Mouse (Mus musculus): Measurements from ENCODE around the gene Ranbp3l. TPM values are rescaled to one million over a fixed set of nuclear protein-coding genes. Genes with fewer than 3 reads are reported as not detected.

Ranbp3l gene
- total RNA-seq, 2 experiments from 2014 or later: 12.9 TPM; not detected in 1

GRCm38 (mm10) chr15:9068881-9069280, 101.1 kb downstream of the Ranbp3l start:
- no peak for ATAC-seq (replicated peaks; ENCODE audit: low FRiP score, poor library complexity, severe bottlenecking)

- ATAC-seq (replicated peaks; ENCODE audit: low FRiP score, poor library complexity, severe bottlenecking): peak; percentile 33
Observed at GRCm38 (mm10) chr15:9070353-9070752, 102.6 kb downstream of the Ranbp3l start.

GRCm38 (mm10) chr15:9070912-9071555, 103.3 kb downstream of the Ranbp3l start, which contains the start of gene Nadk2:
Gene Nadk2, plus strand, starts transcription at chr15:9071260.
- peak; percentile 83 for ATAC-seq (replicated peaks; ENCODE audit: low FRiP score, poor library complexity, severe bottlenecking)

DNA sequence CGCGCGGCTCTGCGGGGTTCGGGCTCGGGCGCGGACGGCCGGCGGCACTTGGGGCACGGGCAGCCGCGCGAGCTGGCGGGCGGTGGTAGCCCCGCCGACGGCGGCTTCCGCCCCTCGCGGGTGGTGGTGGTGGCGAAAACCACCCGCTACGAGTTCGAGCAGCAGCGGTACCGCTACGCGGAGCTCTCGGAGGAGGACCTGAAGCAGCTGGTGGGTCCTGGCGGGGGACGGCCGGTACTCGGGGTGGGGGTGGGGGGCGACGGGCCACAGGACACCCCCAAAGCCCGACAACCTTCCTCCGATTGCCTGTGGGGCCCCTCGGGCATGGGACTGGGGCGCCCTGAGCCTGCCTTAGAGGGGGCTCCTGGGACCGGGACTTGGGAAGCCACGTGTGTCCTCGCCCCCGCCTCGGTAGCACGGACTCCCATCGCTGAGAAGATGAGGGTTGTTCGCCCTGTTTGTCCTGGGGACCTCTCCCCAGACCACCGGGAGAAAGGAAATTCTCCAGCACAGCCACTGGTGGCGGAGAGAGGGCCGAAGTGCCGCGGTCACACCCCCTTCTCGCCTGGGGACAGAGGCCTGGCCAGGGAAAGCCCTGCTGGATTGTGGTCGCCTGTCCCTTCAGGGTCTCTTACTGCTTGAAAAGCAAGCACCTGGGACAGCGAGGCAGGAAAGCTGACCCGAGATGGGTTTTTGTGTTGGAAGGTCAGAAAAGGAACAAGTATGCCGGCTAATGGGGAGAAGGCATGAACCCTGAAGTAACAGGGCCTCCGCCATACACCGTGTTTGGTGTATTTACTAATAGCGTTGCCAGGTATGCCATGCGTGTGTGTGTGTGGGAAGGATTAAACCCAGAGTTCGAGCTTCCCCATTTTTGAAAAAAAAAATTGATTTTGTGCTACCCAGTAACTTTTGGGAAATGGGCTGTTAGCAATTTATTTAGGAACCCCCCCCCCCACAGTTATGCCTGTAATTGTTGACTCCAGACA, 104.1 kb downstream of the Ranbp3l start:
- no peak for ATAC-seq (replicated peaks; ENCODE audit: low FRiP score, poor library complexity, severe bottlenecking)

GRCm38 (mm10) chr15:9072630-9073029, 104.9 kb downstream of the Ranbp3l start:
- no peak for ATAC-seq (replicated peaks; ENCODE audit: low FRiP score, poor library complexity, severe bottlenecking)

DNA sequence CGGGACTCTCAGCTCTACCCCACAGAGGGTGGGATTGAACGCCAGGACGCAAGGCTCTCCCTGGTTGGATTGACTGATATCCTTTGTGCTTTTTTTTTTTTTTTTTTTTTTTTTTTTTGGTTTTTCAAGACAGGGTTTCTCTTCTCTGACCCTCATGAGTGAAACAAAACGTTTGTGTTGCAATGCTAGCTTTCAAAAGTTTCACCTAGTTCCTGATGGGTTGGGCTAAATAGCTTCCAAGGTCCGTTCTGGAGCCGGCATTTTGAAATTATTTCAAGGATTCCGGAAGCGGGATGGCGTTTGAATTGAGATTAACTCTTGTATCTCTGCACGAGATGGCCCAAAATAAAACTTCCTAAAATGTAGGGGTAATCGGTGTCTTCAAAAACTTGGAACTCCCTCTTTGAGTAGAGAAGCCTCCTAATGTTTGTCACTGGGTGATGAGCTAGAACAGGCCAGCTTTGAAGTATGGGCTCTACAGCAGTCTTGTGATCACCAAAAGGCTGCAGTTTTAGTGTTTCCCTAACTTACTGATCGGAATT, 105.4 kb downstream of the Ranbp3l start:
- no peak for ATAC-seq (replicated peaks; ENCODE audit: low FRiP score, poor library complexity, severe bottlenecking)

DNA sequence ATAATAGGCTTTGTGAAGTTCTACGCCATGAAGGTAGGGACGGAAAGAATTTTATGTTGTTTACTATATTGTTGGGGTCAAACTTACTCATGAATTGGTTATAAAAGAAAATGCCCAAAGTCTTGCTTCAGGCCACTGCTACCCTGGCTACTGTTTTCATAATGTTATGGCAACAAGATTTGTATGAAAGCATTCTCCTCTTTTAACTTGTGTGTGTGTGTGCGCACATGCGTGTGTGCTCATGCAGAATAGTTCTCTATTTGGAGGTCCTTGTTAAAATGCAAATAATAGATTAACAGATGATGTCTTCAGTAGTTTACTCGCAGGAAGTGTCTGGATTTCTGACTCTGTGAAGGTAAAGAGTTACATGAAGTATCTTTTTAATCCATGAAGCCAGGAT, 105.9 kb downstream of the Ranbp3l start:
- no peak for ATAC-seq (replicated peaks; ENCODE audit: low FRiP score, poor library complexity, severe bottlenecking)

DNA sequence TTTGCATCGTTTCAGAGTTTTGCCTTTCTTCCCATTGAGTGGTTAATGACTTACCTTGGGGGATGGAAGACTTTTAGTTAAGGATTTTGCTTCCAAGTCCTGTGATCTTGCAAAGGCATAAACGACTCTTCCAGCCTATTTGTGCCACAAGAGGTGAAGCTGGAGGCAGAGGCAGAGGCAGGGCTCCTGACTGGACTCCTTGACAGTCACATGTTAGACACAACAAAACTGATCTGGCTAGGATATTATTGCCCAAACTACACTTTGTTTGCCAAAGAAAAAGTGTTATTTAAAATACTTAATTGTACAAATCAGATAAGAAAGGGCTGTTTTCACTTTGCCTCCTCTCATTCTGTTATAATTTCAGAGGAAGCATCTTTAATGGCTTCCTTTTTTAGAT, 106.4 kb downstream of the Ranbp3l start:
- ATAC-seq (replicated peaks; ENCODE audit: low FRiP score, poor library complexity, severe bottlenecking): no peak

DNA sequence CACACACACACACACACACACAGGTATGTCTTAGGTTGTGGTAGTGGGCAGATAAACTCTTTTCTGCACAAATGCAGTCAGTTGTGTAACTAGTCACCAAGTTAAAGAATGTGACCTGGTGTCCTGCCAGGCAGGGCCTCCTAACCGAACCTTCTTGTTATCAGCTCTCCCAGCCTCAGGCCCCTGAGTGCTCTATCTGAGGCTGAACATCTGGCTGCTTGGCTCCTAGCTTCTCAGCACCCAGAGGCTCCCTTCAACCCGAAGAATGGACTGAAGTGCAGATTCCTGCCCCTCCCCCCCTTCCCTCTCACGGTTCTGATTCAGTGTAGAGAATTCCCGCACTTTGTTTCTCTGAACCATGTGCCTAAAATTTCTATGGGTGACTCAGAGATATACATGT, 106.9 kb downstream of the Ranbp3l start:
- peak; percentile 73 for ATAC-seq (replicated peaks; ENCODE audit: low FRiP score, poor library complexity, severe bottlenecking)

- ATAC-seq (replicated peaks; ENCODE audit: low FRiP score, poor library complexity, severe bottlenecking): no peak
Observed at GRCm38 (mm10) chr15:9075608-9076200, 108.0 kb downstream of the Ranbp3l start.

GRCm38 (mm10) chr15:9078481-9079300, 110.9 kb downstream of the Ranbp3l start:
- ATAC-seq (replicated peaks; ENCODE audit: low FRiP score, poor library complexity, severe bottlenecking): peak; percentile 68

DNA sequence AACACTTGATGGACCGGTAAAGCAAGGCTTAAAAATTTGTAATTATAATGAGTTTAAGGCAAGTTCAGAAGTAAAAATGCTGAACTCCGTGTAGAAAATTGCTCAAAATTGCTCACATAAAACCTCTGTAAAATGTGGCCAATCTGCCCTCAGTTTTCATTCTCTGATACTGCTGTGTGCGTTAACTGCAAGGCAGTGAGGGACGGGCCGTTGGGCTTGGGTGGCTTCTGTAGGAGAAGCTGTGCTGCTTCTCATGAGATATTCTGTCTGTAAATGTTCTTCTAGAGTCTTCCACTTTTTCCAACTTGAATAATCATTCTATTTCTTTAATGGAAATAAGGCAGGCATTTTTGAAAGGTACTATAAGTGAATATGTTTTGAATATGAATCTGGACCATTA, 111.9 kb downstream of the Ranbp3l start:
- ATAC-seq (replicated peaks; ENCODE audit: low FRiP score, poor library complexity, severe bottlenecking): no peak

DNA sequence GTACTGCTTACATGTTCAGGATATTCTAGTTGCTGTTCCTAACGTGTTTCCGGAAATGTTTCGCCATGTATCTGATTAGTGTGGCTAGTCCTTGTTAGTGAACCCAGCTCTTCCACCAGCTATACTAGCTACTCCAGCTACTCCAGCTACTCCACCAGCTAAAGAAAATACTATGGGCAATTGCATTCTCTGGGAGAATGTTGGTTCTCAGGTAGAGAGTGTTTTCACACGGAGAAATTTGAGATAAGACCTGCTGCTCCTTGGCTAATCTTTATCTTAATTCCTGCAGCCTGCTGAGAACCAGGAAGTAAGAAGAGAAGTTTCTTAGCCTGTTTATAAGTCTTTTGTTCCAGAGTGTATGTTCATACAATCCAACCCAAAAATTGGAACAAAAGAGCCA, 112.5 kb downstream of the Ranbp3l start:
- ATAC-seq (replicated peaks; ENCODE audit: low FRiP score, poor library complexity, severe bottlenecking): peak; percentile 52

GRCm38 (mm10) chr15:9081294-9081693, 113.5 kb downstream of the Ranbp3l start:
- no peak for ATAC-seq (replicated peaks; ENCODE audit: low FRiP score, poor library complexity, severe bottlenecking)

DNA sequence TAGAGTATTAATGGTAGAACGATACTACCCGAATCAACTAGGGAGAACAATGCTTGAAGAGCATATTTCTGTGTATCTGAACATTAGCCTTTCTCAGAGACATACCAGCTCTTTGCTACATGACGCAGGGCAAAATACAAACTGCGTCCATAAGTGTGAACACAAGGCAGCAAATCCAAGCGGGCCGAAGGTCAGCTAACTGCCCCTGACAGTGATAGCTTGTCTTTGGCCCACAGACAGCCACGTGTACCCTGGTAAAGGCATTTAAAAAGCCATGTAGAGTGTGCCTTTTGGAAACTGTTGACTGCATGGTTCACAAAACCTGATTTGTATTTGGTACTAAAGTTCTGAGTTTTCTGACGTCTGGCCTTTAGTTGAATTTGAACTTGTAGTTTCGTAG, 115.0 kb downstream of the Ranbp3l start:
- no peak for ATAC-seq (replicated peaks; ENCODE audit: low FRiP score, poor library complexity, severe bottlenecking)

DNA sequence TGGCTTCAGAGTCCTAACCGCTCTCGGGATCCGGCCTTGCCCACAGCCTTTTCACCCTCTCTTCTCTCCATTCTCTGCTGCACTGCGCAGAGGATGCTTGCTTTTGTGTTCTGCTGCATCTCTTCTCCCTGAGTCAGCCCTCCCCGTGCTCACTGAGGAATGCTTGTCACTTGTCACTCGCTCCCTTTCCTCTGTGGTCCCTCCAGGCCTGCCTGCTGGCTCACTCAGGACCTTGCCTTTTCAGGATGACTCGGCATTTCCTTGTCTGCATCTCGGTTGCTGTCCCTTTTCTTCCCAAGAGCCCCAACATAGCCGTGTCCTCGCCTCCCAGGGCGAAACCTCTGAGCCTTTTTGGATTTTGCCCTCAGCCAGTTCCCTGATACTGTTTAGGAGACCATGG, 119.1 kb downstream of the Ranbp3l start:
- peak; percentile 86 for ATAC-seq (replicated peaks; ENCODE audit: low FRiP score, poor library complexity, severe bottlenecking)

GRCm38 (mm10) chr15:9087421-9087820, 119.7 kb downstream of the Ranbp3l start:
- ATAC-seq (replicated peaks; ENCODE audit: low FRiP score, poor library complexity, severe bottlenecking): no peak

DNA sequence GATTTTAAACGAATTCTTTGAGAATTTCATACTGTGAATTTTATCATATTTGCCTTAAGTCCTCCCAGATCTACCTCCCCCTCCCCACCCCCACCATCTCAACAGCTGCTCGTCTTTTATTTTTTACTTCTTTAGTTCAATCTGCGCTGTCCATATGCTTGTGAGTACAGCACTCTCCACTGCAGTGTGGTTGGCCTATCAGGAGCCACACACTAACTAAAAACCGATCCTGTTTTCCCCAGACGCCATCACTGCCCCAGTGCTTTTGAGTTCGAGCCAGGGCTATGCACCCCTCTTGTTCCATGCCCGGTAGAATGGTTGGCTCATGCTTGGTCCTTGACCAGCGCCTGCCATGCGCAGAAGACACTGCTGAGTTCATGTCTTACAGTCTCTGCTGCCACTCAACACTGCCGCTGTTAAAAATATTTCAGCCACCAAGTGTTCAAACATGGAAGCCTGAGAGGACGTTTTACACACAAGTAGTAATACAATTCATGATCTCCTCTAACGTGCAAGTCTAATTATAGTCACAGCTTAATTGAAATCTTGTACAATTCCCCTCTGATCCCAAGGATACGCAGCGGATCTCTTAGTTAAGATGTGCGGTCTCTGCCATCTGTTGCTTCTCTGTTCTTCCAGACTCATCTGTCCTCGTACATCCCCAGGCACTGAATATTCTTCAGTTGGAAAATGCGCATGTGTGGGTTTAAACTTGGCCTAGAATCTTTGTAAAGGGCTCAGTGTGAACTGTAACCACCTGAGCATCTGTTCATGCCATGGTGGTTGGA, 120.3 kb downstream of the Ranbp3l start:
- no peak for ATAC-seq (replicated peaks; ENCODE audit: low FRiP score, poor library complexity, severe bottlenecking)

GRCm38 (mm10) chr15:9088683-9089072, 120.9 kb downstream of the Ranbp3l start:
- no peak for ATAC-seq (replicated peaks; ENCODE audit: low FRiP score, poor library complexity, severe bottlenecking)

Measured in erythroid progenitor cell, adult 5-6 weeks (primary cell).